Mouse (Mus musculus) left cerebral cortex, postnatal 10 days (tissue): ENCODE results near the gene Mettl16. TPM values are rescaled to one million over a fixed set of nuclear protein-coding genes. Genes with fewer than 3 reads are reported as not detected.

Source experiments
- DNase-seq, 2 experiments: peaks; one replicate each; pipeline ENCODE4 v3.0.0; 2021 to 2022; ENCODE audit warnings: low spot score in 2 of 2, mixed read lengths in 1 of 2; ENCODE audit errors: extremely low spot score in 1 of 2
- intact Hi-C: fragments of 180-260 bp; cut with DNase I; formaldehyde crosslinking; loops from one replicate; pipeline ENCODE4 v1.15.1; 2025
- total RNA-seq, 2 experiments: library from RNA; stranded (reverse); gene quantifications; 2 replicates each; pipeline ENCODE4 v1.2.3; 2021

Gene Mettl16
- total RNA-seq, 2 experiments from 2014 or later: 15.1 to 18.0 TPM

- no peak for DNase-seq
- intact Hi-C loops: no loop called here
These were observed 58.4 kb downstream of the Mettl16 start for GRCm38 (mm10) chr11:74828965-74829550.

GRCm38 (mm10) chr11:74829812-74830211, 59.2 kb downstream of the Mettl16 start:
- DNase-seq: peak; percentile 63 to 94
- intact Hi-C loops: no loop called here

GRCm38 (mm10) chr11:74830256-74831161, 59.9 kb downstream of the Mettl16 start, which contains the start of gene Mnt:
Gene Mnt, plus strand, starts transcription at chr11:74830920.
- DNase-seq: peak; percentile 98 to 99
- intact Hi-C loops: no loop called here

- peak in 1 of 2 experiments; percentile 83 for DNase-seq
These were observed 60.6 kb downstream of the Mettl16 start for GRCm38 (mm10) chr11:74831191-74831605.

GRCm38 (mm10) chr11:74831606-74832451, 61.2 kb downstream of the Mettl16 start:
- peak; percentile 97 to 100 for DNase-seq
- intact Hi-C loops: no loop called here

More at GRCm38 (mm10) chr11:74831191-74831605, 60.6 kb downstream of the Mettl16 start:
- intact Hi-C loops: no loop called here

GRCm38 (mm10) chr11:74832503-74833143, 62.0 kb downstream of the Mettl16 start:
- intact Hi-C loops: no loop called here
- DNase-seq: peak; percentile 54 to 81

GRCm38 (mm10) chr11:74833536-74834358, 63.1 kb downstream of the Mettl16 start:
- intact Hi-C loops: no loop called here
- DNase-seq: no peak

GRCm38 (mm10) chr11:74834359-74834638, 63.7 kb downstream of the Mettl16 start:
- intact Hi-C loops: no loop called here
- no peak for DNase-seq

- intact Hi-C loops: no loop called here
- DNase-seq: no peak
These were observed 64.1 kb downstream of the Mettl16 start for GRCm38 (mm10) chr11:74834650-74835277.

- intact Hi-C loops: no loop called here
These were observed 65.1 kb downstream of the Mettl16 start for GRCm38 (mm10) chr11:74835593-74836224.

GRCm38 (mm10) chr11:74836225-74837055, 65.8 kb downstream of the Mettl16 start:
- intact Hi-C loops: no loop called here
- peak in 1 of 2 experiments; percentile 58 for DNase-seq

More at GRCm38 (mm10) chr11:74835593-74836224, 65.1 kb downstream of the Mettl16 start:
- no peak for DNase-seq

GRCm38 (mm10) chr11:74837056-74837693, 66.5 kb downstream of the Mettl16 start:
- no peak for DNase-seq
- intact Hi-C loops: no loop called here

GRCm38 (mm10) chr11:74837694-74838431, 67.2 kb downstream of the Mettl16 start:
- intact Hi-C loops: no loop called here
- peak; percentile 87 to 96 for DNase-seq

- intact Hi-C loops: no loop called here
- peak; percentile 89 to 97 for DNase-seq
These were observed 67.8 kb downstream of the Mettl16 start for GRCm38 (mm10) chr11:74838441-74838840.

- peak; percentile 60 to 82 for DNase-seq
- intact Hi-C loops: no loop called here
These were observed 68.3 kb downstream of the Mettl16 start for GRCm38 (mm10) chr11:74838971-74839370.
